Mouse (Mus musculus) right cerebral cortex, postnatal 25 days (tissue): ENCODE data around the gene Rsrc1.

Experiments used
- DNase-seq: peaks from one replicate; pipeline ENCODE4 v3.0.0; 2022

Gene Rsrc1

DNA sequence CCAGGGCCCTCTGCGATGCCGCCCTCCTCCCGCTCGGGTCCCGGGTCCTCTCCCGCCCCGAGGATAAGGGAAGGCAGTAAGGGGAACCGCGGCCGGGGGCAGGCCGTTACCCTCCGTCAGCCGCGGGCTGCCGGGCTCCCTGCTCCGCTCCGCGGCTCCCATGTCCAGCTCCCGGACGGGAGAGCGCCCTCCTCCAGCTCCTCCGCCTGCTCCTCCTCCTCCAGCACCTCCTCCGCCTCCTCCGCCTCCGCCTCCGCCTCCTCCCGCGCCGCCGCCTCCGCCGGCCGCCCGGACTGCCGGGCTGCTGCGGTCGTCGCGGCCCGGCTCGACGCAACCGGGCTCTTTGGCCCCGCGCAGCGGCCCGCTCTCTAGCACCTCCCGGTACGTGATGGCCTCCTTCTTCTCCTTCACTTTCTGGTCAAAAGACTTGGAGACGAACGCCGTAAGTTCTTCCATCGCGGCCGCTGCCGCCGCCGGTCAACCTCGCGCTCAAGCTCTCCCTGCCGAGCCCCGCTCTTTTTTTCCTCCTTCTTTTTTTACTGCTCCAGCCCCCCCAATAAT, at the start of gene Rsrc1:
Gene Rsrc1, plus strand, starts transcription at position 290 of the 561 bp plus-strand sequence.
- DNase-seq: no peak

- no peak for DNase-seq
Observed at GRCm38 (mm10) chr3:66939675-66940074, 41.5 kb upstream of the Rsrc1 start.

GRCm38 (mm10) chr3:66955126-66955525, 26.1 kb upstream of the Rsrc1 start:
- DNase-seq: no peak

- DNase-seq: no peak
Observed at GRCm38 (mm10) chr3:66959972-66960371, 21.2 kb upstream of the Rsrc1 start.

DNA sequence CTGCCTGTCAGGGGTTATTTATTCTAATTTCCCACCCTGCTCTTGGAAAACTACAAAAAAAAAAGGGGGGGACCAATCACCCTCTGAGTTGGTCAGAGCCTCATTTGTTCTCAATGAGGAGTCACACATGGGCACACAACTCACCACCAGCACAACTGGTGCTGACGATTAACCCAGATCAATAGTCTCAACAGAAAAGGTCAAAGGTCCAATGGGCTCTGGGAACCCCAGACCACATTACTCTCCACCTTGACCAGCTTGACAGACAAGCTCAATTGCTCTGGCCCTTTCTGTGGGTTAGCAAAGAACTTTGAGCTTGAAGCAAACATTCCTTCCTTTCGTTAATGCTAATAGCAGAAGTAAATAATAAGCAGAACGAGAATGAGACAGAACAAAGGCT, 16.3 kb upstream of the Rsrc1 start:
- no peak for DNase-seq

DNA sequence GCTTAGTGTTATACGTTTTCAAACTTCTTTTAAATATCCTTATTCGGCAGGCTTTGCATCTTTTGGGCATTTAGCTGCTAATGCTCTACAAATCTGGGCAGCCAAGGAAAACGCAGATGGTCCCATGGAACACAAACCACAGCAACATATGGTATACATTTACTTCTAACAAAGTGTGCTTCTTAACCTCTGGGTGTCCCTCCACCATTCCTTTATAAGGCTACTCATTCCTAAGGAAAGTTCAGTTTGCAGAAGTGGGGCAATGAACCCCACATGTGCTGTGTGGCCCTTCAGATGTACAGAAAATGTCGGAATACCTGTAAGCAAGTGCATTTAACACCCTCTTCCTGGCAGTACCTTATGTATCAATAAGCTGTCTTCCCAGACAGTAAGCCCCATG, 13.7 kb upstream of the Rsrc1 start:
- no peak for DNase-seq

GRCm38 (mm10) chr3:66970261-66970660, 10.9 kb upstream of the Rsrc1 start:
- no peak for DNase-seq

DNA sequence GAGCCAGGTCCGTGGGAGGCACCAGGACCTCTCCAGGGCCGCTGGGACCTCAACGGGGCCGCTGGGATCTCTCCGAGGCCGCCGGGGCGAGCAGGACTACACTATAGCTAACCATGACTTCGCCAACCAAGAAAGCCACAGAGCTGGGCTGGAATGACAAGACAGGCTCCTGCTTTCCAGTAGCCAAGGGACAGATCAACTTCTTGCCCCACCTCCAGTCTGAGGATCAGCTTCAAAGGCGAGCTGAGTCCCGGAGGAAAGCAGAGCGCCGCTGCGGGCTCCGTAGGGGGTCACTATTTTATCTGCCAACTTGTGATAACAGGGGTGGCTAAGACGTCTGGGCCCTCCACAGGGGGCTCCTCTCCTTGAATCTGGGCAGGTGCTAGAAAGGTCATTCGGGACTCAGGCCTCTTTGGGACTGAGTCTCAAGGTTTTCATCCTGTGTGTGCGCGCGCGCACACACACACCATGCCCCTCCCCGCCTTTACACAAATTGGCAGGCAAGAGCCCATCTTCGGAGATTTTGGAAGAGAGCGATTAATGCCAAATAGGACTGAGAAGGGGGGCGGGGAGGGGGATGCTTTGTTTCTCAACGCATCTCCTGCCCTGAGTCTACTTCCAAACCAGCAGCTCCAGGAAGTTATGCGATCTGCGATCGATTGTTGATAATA, 10.4 kb upstream of the Rsrc1 start:
- no peak for DNase-seq

- DNase-seq: no peak
Observed at GRCm38 (mm10) chr3:66972191-66972950, 8.8 kb upstream of the Rsrc1 start.

DNA sequence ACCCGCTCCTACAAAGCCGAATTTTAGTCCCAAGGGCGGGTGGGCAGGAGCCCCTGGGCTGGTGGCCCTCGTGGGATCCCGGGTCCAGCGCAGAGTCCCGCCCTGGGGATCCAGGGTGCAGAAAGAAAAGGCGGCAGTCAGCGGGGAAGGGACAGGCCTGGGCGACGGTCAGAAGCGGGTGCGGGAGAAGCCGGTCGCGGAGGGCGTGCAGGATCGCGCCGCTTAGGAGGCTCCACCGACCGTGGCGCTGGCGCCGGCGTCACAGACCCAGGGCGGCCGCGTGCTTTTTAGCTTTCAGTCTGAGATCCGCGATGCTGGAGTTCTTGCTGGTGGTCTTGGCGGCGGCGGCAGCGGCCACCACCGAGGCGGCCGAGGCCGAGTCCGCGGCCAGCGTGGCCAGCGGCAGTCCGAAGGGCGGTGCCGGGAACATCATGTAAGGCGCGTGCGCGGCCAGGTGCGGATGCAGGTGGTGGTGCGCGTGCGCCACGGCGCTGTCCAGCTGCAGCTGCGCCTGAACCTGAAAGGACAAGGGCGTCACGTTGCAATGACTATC, 7.7 kb upstream of the Rsrc1 start:
- DNase-seq: peak; percentile 32

- DNase-seq: no peak
Observed at GRCm38 (mm10) chr3:66974501-66974900, 6.7 kb upstream of the Rsrc1 start.

- no peak for DNase-seq
Observed at GRCm38 (mm10) chr3:66976889-66977615, 4.1 kb upstream of the Rsrc1 start.

- no peak for DNase-seq
Observed at GRCm38 (mm10) chr3:66977811-66978456, 3.3 kb upstream of the Rsrc1 start.

GRCm38 (mm10) chr3:66978457-66979381, 2.5 kb upstream of the Rsrc1 start:
- peak; percentile 13 for DNase-seq

GRCm38 (mm10) chr3:66979491-66979890, 1.7 kb upstream of the Rsrc1 start:
- DNase-seq: no peak

- DNase-seq: no peak
Observed at GRCm38 (mm10) chr3:66980111-66980975, 847 bp upstream of the Rsrc1 start.

- no peak for DNase-seq
Observed at GRCm38 (mm10) chr3:66981706-66982105, 516 bp downstream of the Rsrc1 start, which contains the start of gene Shox2. Gene Shox2 (minus strand): TSS chr3:66981771.

- DNase-seq: peak; percentile 35
Observed at GRCm38 (mm10) chr3:66982181-66982911, 1.2 kb downstream of the Rsrc1 start.

- no peak for DNase-seq
Observed at GRCm38 (mm10) chr3:66983481-66983880, 2.3 kb downstream of the Rsrc1 start.
